Mouse (Mus musculus) C2C12 (cell line): ENCODE data around the gene Mettl11b. TPM values are rescaled to one million over a fixed set of nuclear protein-coding genes. Genes with fewer than 3 reads are reported as not detected.

Experiments used
- H3K27me3 ChIP-seq: one replicate; pipeline ENCODE4 v1.6.1; 2011; ENCODE audit not compliant: control insufficient read depth, insufficient read depth, insufficient read length
- H3K36me3 ChIP-seq: one replicate; pipeline ENCODE4 v1.6.1; 2011; ENCODE audit not compliant: control insufficient read depth, insufficient read depth
- H3K4me3 ChIP-seq: one replicate; pipeline ENCODE4 v1.5.1; 2011; ENCODE audit warnings: mild to moderate bottlenecking, control low read depth; ENCODE audit not compliant: poor library complexity, insufficient read depth, severe bottlenecking
- H3K79me2 ChIP-seq: one replicate; pipeline ENCODE4 v1.6.1; 2011; ENCODE audit not compliant: control insufficient read depth, insufficient read depth
- H3K79me3 ChIP-seq: one replicate; pipeline ENCODE4 v1.6.1; 2011; ENCODE audit warnings: low read depth, control low read depth
- H3ac ChIP-seq: one replicate; pipeline ENCODE3; 2011; ENCODE audit warnings: low read depth; ENCODE audit not compliant: control insufficient read depth, insufficient read length
- CEBPB ChIP-seq: IDR thresholded peaks from one replicate; pipeline ENCODE4 v1.6.1; 2011; ENCODE audit warnings: low read depth, mild to moderate bottlenecking, control low read depth, moderate library complexity
- CTCF ChIP-seq: IDR thresholded peaks from one replicate; pipeline ENCODE4 v1.5.1; 2011; ENCODE audit not compliant: control insufficient read depth, insufficient read depth, insufficient read length
- FOSL1 ChIP-seq: IDR thresholded peaks from one replicate; pipeline ENCODE4 v1.8.0; 2011; ENCODE audit warnings: mild to moderate bottlenecking, low read length; ENCODE audit not compliant: poor library complexity, insufficient read depth, severe bottlenecking
- MAX ChIP-seq: IDR thresholded peaks from one replicate; pipeline ENCODE4 v1.6.1; 2011; ENCODE audit warnings: mild to moderate bottlenecking, control low read depth
- MYOD1 ChIP-seq: IDR thresholded peaks from one replicate; pipeline ENCODE4 v1.6.1; 2011; ENCODE audit warnings: low read depth; ENCODE audit not compliant: control insufficient read depth, insufficient read length
- MYOG ChIP-seq: IDR thresholded peaks from one replicate; pipeline ENCODE4 v1.6.1; 2011; ENCODE audit not compliant: control insufficient read depth, insufficient read length; ENCODE audit errors: extremely low read depth
- USF1 ChIP-seq: IDR thresholded peaks from one replicate; pipeline ENCODE4 v1.6.1; 2011; ENCODE audit warnings: low read depth, mild to moderate bottlenecking, control low read depth, moderate library complexity
- polyA plus RNA-seq: library from polyadenylated mRNA; unstranded; fragments of >200 nt; fragmentation: generic; extraction: Trizol; gene quantifications from one replicate; pipeline ENCODE4 v1.2.1, GENCODE M21; 2012; ENCODE audit warnings: missing spikeins

Mettl11b gene
- polyA plus RNA-seq, 1 experiment, result not detected

GRCm38 (mm10) chr1:163682127-163682526 is 42.9 kb downstream of the Mettl11b start:
- H3ac ChIP-seq, result no peak overlapping the region

DNA sequence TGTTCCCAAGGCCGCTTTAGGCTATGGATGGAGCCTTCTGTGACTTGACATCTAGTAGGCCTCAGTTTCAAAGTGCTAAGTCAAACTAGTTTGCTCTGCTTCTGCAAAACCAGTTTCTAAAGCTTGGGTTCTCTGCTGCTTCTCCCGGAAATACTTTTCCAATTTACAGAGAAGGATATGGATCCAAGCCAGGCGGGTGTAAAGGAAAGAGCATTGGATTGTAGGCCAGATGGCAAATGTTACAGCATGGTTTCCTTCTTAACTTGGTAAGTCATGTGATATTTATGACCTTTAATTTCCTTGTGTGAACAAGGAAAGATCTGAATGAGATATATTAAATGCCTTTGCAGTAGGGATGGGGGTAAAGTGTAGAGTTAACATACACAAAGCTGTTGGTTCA is 52.2 kb downstream of the Mettl11b start:
- Histone ChIP-seq H3K79me2 (no peaks in the 10 kb centered on the region), H3K27me3 (no peaks in the 10 kb centered on the region), H3ac (no peak overlapping the region), H3K79me3 (no peaks in the 10 kb centered on the region), H3K36me3 (no peaks in the 10 kb centered on the region), H3K4me3 (no peak overlapping the region)
- TF ChIP-seq MYOG (no peak), MYOD1 (no peak), FOSL1 (no peak), USF1 (no peak), CEBPB (no peak), CTCF (no peak), MAX (no peak)

More at GRCm38 (mm10) chr1:163682127-163682526, 42.9 kb downstream of the Mettl11b start:
- Histone ChIP-seq H3K79me3 (no peaks in the 10 kb centered on the region), H3K4me3 (no peak overlapping the region), H3K79me2 (no peaks in the 10 kb centered on the region), H3K27me3 (no peaks in the 10 kb centered on the region), H3K36me3 (no peaks in the 10 kb centered on the region)
- no peak for TF ChIP-seq CTCF
- TF ChIP-seq MYOD1, result no peak
- TF ChIP-seq FOSL1, result no peak
- TF ChIP-seq MYOG, result no peak
- TF ChIP-seq USF1, result no peak
- TF ChIP-seq CEBPB, result no peak
- TF ChIP-seq MAX, result no peak

DNA sequence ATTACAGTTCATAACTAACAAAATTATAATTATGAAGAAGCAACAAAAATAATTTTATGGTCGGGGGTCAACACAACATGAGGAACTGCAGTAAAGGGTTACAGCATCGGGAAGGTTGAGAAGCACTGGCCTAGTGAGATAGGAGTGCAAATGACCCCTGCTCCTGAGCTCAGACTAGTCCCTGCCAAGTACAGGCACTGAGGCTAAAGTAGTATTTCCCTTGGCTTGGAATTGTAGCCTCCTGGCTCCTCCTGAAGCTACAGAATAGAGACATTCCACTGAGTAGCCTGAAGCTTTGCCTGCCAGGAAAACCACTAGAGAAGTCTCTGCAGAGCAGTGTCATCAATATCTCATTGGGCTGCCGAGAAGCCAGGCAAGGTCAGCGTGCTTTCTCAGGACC is 53.7 kb downstream of the Mettl11b start:
- no peak for TF ChIP-seq CEBPB
- no peak for TF ChIP-seq USF1
- no peak for TF ChIP-seq MAX
- no peak for TF ChIP-seq FOSL1
- no peak for TF ChIP-seq MYOG
- Histone ChIP-seq H3ac (no peak overlapping the region), H3K79me2 (no peaks in the 10 kb centered on the region), H3K36me3 (no peaks in the 10 kb centered on the region), H3K4me3 (no peak overlapping the region), H3K27me3 (no peaks in the 10 kb centered on the region), H3K79me3 (no peaks in the 10 kb centered on the region)

GRCm38 (mm10) chr1:163670702-163671101 is 54.3 kb downstream of the Mettl11b start:
- TF ChIP-seq USF1 (no peak), MYOG (no peak), FOSL1 (no peak), CEBPB (no peak), CTCF (no peak), MYOD1 (no peak), MAX (no peak)
- no peaks in the 10 kb centered on the region for H3K79me3 ChIP-seq
- H3ac ChIP-seq, result no peak overlapping the region
- H3K79me2 ChIP-seq, result no peaks in the 10 kb centered on the region
- H3K4me3 ChIP-seq, result no peak overlapping the region
- H3K27me3 ChIP-seq, result no peaks in the 10 kb centered on the region
- no peaks in the 10 kb centered on the region for H3K36me3 ChIP-seq

DNA sequence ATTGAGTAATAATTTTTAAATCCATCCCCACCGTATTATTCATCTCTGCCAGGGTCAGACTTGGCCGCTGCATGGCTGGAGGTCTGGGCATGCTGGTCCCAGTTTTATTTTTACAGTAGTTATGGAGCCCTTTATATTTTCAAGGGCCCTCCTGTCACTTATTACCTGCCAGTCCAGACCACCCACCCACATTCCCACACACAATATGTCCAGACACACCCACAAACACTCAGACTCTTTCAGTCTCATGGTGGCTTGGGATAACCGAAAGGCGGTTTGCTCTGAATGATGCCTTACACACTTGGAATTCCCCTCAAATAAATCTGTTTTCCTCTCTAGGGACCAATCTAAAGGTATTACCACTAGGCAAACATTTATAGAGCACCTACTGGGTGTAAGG is 55.1 kb downstream of the Mettl11b start:
- no peaks in the 10 kb centered on the region for H3K36me3 ChIP-seq
- no peak overlapping the region for H3K4me3 ChIP-seq
- no peaks in the 10 kb centered on the region for H3K79me3 ChIP-seq
- H3K79me2 ChIP-seq, result no peaks in the 10 kb centered on the region
- no peaks in the 10 kb centered on the region for H3K27me3 ChIP-seq
- no peak overlapping the region for H3ac ChIP-seq
- TF ChIP-seq MAX (no peak), FOSL1 (no peak), USF1 (no peak), MYOG (no peak), CEBPB (no peak), MYOD1 (no peak), CTCF (no peak)

DNA sequence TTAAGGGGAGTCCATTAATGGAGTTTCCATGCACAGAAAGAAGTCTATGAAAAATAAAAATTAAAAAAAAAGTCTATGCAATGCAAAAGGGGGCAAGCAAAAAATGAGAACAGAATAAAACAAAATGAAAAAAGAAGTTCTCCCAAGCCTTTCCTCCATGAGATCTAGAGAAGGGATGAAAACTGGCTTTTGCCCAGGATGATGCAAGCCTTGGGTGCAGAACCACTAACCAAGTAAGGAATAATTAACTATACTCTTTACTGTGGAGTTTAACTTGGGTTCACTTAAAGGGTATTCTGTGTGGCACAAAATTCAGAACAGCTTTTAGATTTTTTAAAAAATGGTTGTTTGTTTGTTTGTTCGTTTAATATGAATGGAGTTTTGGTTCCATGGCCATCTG is 62.6 kb downstream of the Mettl11b start:
- Histone ChIP-seq H3K79me2 (no peaks in the 10 kb centered on the region), H3K4me3 (no peak overlapping the region), H3K27me3 (no peaks in the 10 kb centered on the region), H3K36me3 (no peaks in the 10 kb centered on the region), H3K79me3 (no peaks in the 10 kb centered on the region), H3ac (no peak overlapping the region)
- no peak for TF ChIP-seq MYOD1
- no peak for TF ChIP-seq MYOG
- TF ChIP-seq USF1, result no peak
- TF ChIP-seq CEBPB, result no peak
- no peak for TF ChIP-seq MAX
- no peak for TF ChIP-seq CTCF
- TF ChIP-seq FOSL1, result no peak

DNA sequence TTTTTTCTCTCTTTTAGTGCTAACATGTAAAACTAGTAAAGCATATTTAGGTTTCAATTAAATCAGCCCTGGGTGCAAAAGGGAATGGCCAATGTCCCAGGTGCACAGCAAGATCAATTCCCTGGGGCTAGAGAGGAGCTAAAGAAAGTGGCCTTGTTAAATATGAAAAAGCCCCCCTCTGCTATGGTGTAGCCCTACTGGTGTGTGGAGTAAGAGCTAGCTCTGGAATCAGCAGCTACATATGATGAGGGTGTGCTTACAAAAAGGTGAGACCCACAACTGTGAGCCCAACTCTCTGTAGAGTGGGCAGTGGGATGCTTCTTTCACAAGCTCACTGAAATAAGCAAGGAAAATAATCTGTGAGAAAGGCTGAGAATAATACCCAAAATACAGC is 66.5 kb downstream of the Mettl11b start:
- Histone ChIP-seq H3K27me3 (no peaks in the 10 kb centered on the region), H3ac (no peak overlapping the region), H3K79me3 (no peaks in the 10 kb centered on the region), H3K36me3 (no peaks in the 10 kb centered on the region), H3K4me3 (no peak overlapping the region), H3K79me2 (no peaks in the 10 kb centered on the region)
- TF ChIP-seq USF1 (no peak), CEBPB (no peak), MYOD1 (no peak), CTCF (no peak)
